Mouse (Mus musculus) gonadal fat pad, adult 2 months (tissue): ENCODE measurements around the gene Gramd4. TPM values are rescaled to one million over a fixed set of nuclear protein-coding genes. Genes with fewer than 3 reads are reported as not detected.

Source experiments
- DNase-seq: peaks from one replicate; pipeline ENCODE4 v3.0.0-alpha.2; 2012; ENCODE audit warnings: low read depth
- polyA plus RNA-seq: library from polyadenylated mRNA; depleted of rRNA; stranded (reverse); fragments of >200 nt; gene quantifications from 2 replicates; pipeline ENCODE4 v1.2.3, GENCODE M21; 2012

Gene Gramd4
- polyA plus RNA-seq, 1 experiment, result 42.5 TPM

DNA sequence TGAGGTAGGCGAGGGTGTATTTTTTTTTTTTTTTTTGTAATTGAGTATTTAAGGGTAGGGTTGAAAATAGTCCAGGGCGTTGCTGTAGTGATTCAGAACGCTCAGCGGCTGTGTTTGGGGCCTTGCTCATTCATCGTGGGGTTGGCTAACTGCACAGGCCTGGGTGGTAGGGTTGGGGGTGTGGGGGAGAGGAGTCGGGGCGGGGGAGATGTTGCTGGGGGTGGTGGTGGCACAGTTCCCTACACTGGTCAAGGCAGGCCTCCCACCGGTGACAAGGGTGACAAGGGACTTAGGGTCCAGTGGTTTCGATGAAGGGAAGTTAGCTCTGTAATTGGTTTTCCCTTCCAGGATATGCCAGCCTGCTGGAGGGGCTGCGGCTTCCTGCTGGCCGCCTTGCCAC, 12.9 kb downstream of the Gramd4 start:
- no peak for DNase-seq

GRCm38 (mm10) chr15:86071166-86071565, 13.7 kb downstream of the Gramd4 start:
- no peak for DNase-seq

DNA sequence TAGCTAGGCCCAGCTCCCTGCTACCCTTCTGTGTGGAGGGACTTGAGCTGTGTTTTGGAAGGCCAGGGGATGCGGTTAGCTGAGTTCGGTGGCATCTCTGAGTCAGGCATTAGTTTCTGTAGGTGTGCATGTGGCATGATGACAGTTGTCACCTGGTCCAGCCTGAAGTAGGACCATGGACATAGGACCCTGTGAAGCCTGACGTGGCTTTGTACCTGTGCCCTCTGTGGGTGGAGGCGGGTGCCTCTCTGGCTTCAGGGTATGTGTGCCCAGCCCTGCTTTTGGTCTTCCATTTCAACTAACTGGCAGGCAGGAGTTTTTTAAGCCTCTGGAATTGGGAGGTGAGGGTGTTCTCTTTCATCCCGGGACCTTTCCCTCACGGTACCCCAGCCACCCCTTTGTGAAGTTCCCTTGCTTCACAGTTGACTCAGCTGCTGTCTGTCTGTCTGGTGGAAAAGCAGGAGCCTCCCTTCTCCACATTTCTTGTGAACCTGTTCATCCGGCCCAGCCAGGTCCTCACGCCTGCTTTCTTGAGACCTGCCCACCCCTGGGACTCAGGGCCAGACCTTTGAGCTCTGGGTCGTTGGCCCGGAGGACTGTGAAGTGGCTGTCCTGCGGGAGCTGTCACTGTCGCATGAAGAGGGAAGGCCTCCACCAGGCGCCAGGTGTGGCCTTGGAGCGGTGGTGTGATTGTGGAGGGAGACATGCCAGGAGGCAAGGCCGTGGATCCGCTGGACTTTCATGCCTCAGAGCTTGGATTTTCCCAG, 16.9 kb downstream of the Gramd4 start:
- no peak for DNase-seq

- DNase-seq, result no peak
These were observed 18.0 kb downstream of the Gramd4 start for GRCm38 (mm10) chr15:86075305-86076047.

- DNase-seq, result no peak
These were observed 18.5 kb downstream of the Gramd4 start for GRCm38 (mm10) chr15:86076048-86076315.

DNA sequence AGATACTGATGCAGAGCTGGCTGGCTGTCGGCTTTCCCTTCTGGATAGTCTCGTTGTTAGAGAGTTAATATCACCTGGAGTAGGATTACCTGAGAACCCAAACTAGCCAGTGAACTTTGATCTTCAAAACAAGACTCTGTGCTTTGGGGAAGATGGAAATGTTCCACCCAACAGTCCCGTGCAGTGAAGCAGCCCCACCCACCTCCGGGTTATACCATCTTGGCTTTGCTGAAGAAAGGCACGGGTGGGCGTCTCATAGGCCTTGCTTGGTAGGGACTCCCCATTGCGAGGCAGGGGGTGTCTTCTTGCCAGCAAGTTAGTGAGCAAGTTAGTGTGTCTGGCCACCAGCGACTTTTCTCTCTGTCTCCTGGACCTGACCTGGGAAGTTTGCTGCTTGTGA, 18.9 kb downstream of the Gramd4 start:
- no peak for DNase-seq

DNA sequence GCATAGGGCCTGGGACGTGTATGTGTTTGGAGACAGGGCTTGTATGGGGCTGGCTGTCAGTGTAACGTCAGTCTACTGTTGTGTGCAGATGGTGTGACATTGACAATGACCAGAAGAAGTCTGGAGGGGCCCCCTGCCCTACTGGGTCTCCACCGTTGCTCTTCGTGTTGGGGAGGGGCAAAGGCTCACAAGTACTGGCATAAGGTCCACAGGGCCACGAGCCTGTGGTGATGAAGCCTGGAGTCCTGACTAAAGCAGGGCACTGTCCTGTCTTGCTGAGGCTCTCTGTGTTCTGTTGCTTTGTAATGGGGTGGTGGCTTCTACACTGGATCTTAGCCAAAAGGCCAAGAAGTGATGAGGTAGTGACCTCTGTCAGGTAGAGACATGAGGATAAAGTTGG, 20.4 kb downstream of the Gramd4 start:
- DNase-seq, result no peak

- no peak for DNase-seq
These were observed 21.2 kb downstream of the Gramd4 start for GRCm38 (mm10) chr15:86078481-86079216.

DNA sequence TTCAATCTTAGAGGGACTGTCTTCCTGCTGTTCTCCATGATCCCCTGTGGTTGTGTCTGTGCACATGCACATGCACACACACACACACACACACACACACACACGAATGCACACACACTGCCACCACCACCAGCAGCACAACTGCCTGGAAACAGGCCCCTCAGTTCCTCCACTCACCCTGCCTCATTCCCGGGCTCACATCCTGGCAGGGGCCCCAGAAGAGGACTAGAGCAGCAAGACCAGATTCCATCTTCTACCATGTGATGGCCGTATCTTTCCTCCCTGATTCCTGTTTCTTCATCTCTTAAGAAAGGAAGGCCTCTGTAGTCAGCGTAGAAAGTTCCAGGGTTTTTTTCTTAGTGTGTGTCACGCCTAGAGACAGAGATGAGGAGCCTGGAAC, 22.0 kb downstream of the Gramd4 start:
- no peak for DNase-seq

GRCm38 (mm10) chr15:86079876-86080275, 22.4 kb downstream of the Gramd4 start:
- DNase-seq, result no peak

DNA sequence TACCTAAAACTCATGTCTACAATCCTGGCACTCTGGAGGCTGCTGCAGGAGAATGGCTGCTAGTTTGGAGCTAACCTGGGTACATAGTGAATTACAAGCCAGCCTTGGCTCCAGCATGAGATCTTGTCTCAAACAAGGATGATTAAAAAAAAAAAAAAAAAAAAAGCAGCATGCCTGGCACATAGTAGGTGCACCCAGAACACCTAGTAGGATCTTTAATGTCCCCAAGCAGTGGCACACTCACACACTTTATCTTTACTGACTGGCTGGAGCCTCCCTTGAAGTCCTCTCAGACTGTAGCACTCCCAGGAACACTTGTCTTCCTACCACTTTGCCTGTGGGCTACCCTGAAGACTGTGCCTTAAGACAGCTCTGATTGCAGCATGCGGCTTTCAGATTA, 22.9 kb downstream of the Gramd4 start:
- no peak for DNase-seq

- DNase-seq, result no peak
These were observed 24.2 kb downstream of the Gramd4 start for GRCm38 (mm10) chr15:86081654-86082053.

DNA sequence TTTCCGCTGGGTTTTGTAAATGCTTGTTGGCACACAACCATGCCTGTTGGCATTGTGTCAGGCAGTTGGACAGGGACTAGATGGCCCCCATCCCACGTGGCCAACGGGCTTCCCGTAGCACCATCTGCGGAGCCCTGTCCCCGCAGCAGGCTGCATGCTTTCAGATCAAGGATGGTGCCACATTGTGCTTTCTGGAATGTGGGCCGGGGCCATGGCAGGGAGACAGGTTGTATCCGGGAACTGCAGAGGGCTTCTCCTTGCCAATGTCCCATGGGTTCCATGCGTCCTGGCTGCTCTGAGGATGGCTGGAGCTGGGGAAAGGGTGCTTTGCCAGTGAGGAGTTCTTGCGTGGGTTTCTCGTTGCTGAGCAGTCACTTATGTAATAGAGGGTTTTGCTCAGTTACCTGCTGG, 25.1 kb downstream of the Gramd4 start:
- DNase-seq, result no peak

- no peak for DNase-seq
These were observed 25.8 kb downstream of the Gramd4 start for GRCm38 (mm10) chr15:86083261-86083741.

GRCm38 (mm10) chr15:86085301-86086225, 28.1 kb downstream of the Gramd4 start:
- no peak for DNase-seq

GRCm38 (mm10) chr15:86086291-86086706, 28.8 kb downstream of the Gramd4 start:
- DNase-seq, result no peak

DNA sequence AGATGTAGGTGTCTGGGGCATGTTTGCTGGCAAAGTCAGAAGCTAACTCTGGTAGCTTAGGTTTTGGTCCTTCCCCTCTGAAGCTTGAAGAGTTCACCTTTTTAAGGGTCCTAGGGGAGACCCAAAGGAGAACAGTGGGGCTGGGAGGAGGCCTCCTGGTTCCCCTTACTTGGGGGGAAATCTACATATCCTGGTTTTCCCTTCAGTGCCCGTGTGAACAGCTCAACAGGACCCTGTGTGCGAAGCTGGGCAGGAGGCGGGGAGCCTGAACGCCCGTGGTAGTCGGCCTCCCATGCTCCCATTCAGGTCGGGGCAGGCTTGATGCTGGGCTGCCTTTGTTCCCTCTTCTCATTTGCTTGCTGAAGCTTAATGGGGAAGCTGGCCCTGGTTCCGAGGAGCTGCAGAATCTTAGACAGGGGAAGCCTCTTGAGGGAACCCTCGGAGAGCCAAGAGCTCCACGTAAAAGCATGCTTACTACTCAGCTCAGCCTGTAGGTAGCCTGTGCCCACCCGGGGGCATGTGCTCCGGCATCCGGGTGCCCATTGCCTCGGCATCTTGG, 30.2 kb downstream of the Gramd4 start:
- no peak for DNase-seq

DNA sequence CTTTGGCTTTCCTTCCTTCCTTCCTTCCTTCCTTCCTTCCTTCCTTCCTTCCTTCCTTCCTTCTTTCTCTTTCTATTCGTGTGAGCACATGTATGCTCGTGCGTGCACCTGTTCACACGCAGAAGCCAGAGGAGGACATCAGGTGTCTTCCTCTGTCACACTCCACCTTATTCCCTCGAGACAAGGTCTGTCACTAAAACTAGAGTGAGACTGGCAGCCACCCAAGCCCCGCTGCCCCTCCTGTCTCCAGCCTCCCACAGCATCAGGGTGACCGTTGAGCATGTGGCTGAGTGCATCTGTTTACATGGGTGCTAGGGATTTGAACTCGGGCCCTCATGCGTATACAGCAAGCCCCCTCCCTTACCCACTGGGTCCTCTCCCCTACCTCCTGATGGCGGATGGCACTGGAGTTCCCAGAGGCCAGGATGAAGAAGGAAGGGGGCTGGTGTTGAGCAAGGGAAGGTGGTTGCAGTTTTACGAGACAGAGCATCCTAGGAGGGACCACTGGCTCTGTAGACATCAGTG, 30.8 kb downstream of the Gramd4 start:
- no peak for DNase-seq

- no peak for DNase-seq
These were observed 31.7 kb downstream of the Gramd4 start for GRCm38 (mm10) chr15:86089091-86089744.

- peak; percentile 60 for DNase-seq
These were observed 32.6 kb downstream of the Gramd4 start for GRCm38 (mm10) chr15:86089991-86090529.
